Mouse (Mus musculus): ENCODE measurements around the gene Hoxb9. TPM values are rescaled to one million over a fixed set of nuclear protein-coding genes. Genes with fewer than 3 reads are reported as not detected.

The Hoxb9 gene
- total and polyA plus RNA-seq, 3 experiments = not detected

GRCm38 (mm10) chr11:96289293-96289692 lies 18.0 kb downstream of the Hoxb9 start:
- dilution Hi-C loops (cut with MboI; ENCODE audit: extremely low pct_ligation_motif_present, extremely low pct_unique_long_range_greater_than_20kb, low sequenced_read_pairs) = no loop called here
- Histone ChIP-seq H3K9me3 (replicated peaks; ENCODE audit: low read length) (peaks cover 15% of the 10 kb centered on the region), H3K27me3 (replicated peaks) (peaks cover 96% of the 10 kb centered on the region), H3K36me3 (replicated peaks in 1 of 2; ENCODE audit: control insufficient read depth in 1 of 2, insufficient read depth in 1 of 2, low read length in 1 of 2) (no peaks in the 10 kb centered on the region), H3K27ac (ENCODE audit: insufficient read depth, low read depth) (no peak overlapping the region), H3K4me2 (ENCODE audit: insufficient read depth, low read depth, poor library complexity, severe bottlenecking) (peak overlapping the region; percentile 53; the same call in 1 of the 2 replicates), H3K4me3 (replicated peaks in 1 of 3; ENCODE audit: low read depth in 2 of 3, low read length in 2 of 3, poor library complexity in 1 of 3) (no peak overlapping the region), H3K79me2 (replicated peaks; ENCODE audit: control insufficient read depth, extremely low read depth, insufficient read depth, poor library complexity, severe bottlenecking) (no peaks in the 10 kb centered on the region), H3K4me1 (ENCODE audit: control insufficient read depth in 1 of 2, insufficient read depth in 2 of 2) (peaks cover 2 to 22% of the 10 kb centered on the region in 2 experiments; a peak in 2 of 4 replicates), H3K9ac (ENCODE audit: insufficient read depth, low read depth) (no peak overlapping the region)
- no peak for DNase-seq (ENCODE audit: extremely low read depth)
- TF ChIP-seq POLR2AphosphoS2 (IDR thresholded peaks at IDR 0.05; ENCODE audit: low read depth, low read length) = no peak
- no peak for TF ChIP-seq CTCF (conservative IDR thresholded peaks at IDR 0.05 in 1 of 2, IDR thresholded peaks at IDR 0.05 in 1 of 2; ENCODE audit: low read depth in 2 of 2, low read length in 2 of 2)
- TF ChIP-seq CHD2 (IDR thresholded peaks at IDR 0.05; ENCODE audit: low read length) = no peak
- TF ChIP-seq RAD21 (IDR thresholded peaks at IDR 0.05; ENCODE audit: low read depth, low read length) = no peak
- no peak for TF ChIP-seq TCF12 (IDR thresholded peaks at IDR 0.05; ENCODE audit: low read depth, low read length)
- TF ChIP-seq TBP (conservative IDR thresholded peaks at IDR 0.05; ENCODE audit: low read depth, low read length) = no peak
- TF ChIP-seq MYC (IDR thresholded peaks at IDR 0.05; ENCODE audit: low read depth, low read length) = no peak
- TF ChIP-seq RCOR1 (conservative IDR thresholded peaks at IDR 0.05; ENCODE audit: low read depth, low read length) = no peak
- TF ChIP-seq ZMIZ1 (IDR thresholded peaks at IDR 0.05; ENCODE audit: low read depth, low read length) = no peak
- no peak for TF ChIP-seq MAX (IDR thresholded peaks at IDR 0.05; ENCODE audit: low read length)
- TF ChIP-seq KAT2A (IDR thresholded peaks at IDR 0.05; ENCODE audit: insufficient replicate concordance, low read length) = no peak
- no peak for TF ChIP-seq ZNF384 (IDR thresholded peaks at IDR 0.05; ENCODE audit: low read depth, low read length)
- TF ChIP-seq NRF1 (IDR thresholded peaks at IDR 0.05; ENCODE audit: low read depth, low read length) = no peak
- no peak for TF ChIP-seq SIN3A (IDR thresholded peaks at IDR 0.05; ENCODE audit: low read length)
- no peak for TF ChIP-seq SMC3 (IDR thresholded peaks at IDR 0.05; ENCODE audit: low read depth, low read length)
- in situ Hi-C loops (cut with MboI; ENCODE audit: low pct_ligation_motif_present, low pct_unique_long_range_greater_than_20kb, low sequenced_read_pairs) = no loop called here

- Histone ChIP-seq H3K36me3 (replicated peaks in 1 of 2; ENCODE audit: control insufficient read depth in 1 of 2, insufficient read depth in 1 of 2, low read length in 1 of 2) (no peaks in the 10 kb centered on the region), H3K9ac (ENCODE audit: insufficient read depth, low read depth) (no peak overlapping the region), H3K4me1 (ENCODE audit: control insufficient read depth in 1 of 2, insufficient read depth in 2 of 2) (peaks cover 2 to 24% of the 10 kb centered on the region in 2 experiments; a peak in 2 of 4 replicates), H3K27me3 (replicated peaks) (peaks cover 93% of the 10 kb centered on the region), H3K79me2 (replicated peaks; ENCODE audit: control insufficient read depth, extremely low read depth, insufficient read depth, poor library complexity, severe bottlenecking) (no peaks in the 10 kb centered on the region), H3K4me3 (replicated peaks in 1 of 3; ENCODE audit: low read depth in 2 of 3, low read length in 2 of 3, poor library complexity in 1 of 3) (no peak overlapping the region), H3K9me3 (replicated peaks; ENCODE audit: low read length) (peaks cover 15% of the 10 kb centered on the region), H3K27ac (ENCODE audit: insufficient read depth, low read depth) (no peak overlapping the region), H3K4me2 (ENCODE audit: insufficient read depth, low read depth, poor library complexity, severe bottlenecking) (no peak overlapping the region)
- TF ChIP-seq MXI1 (IDR thresholded peaks at IDR 0.05; ENCODE audit: low read depth, low read length) = no peak
- no peak for TF ChIP-seq E2F4 (IDR thresholded peaks at IDR 0.05; ENCODE audit: insufficient replicate concordance, low read depth, low read length)
- TF ChIP-seq HCFC1 (IDR thresholded peaks at IDR 0.05; ENCODE audit: low read depth, low read length) = no peak
- TF ChIP-seq CHD1 (IDR thresholded peaks at IDR 0.05; ENCODE audit: low read depth, low read length) = no peak
- no peak for TF ChIP-seq CTCF (conservative IDR thresholded peaks at IDR 0.05 in 1 of 2, IDR thresholded peaks at IDR 0.05 in 1 of 2; ENCODE audit: low read depth in 2 of 2, low read length in 2 of 2)
- TF ChIP-seq ELF1 (IDR thresholded peaks at IDR 0.05; ENCODE audit: low read depth, low read length) = no peak
- TF ChIP-seq USF1 (IDR thresholded peaks at IDR 0.05; ENCODE audit: low read depth, low read length) = no peak
- no peak for TF ChIP-seq ZKSCAN1 (IDR thresholded peaks at IDR 0.05; ENCODE audit: borderline replicate concordance, low read depth, low read length)
- TF ChIP-seq ETS1 (conservative IDR thresholded peaks at IDR 0.05; ENCODE audit: low read depth, low read length) = no peak
- TF ChIP-seq USF2 (conservative IDR thresholded peaks at IDR 0.05; ENCODE audit: low read depth, low read length) = no peak
- TF ChIP-seq SIN3A (IDR thresholded peaks at IDR 0.05; ENCODE audit: low read length) = no peak
- TF ChIP-seq ZMIZ1 (IDR thresholded peaks at IDR 0.05; ENCODE audit: low read depth, low read length) = no peak
- in situ Hi-C loops (cut with MboI; ENCODE audit: low pct_ligation_motif_present, low pct_unique_long_range_greater_than_20kb, low sequenced_read_pairs) (loop anchor here (10.0 kb wide), 1 partner anchor 575 kb away; no protein-coding TSS in a partner anchor), dilution Hi-C loops (cut with MboI; ENCODE audit: extremely low pct_ligation_motif_present, extremely low pct_unique_long_range_greater_than_20kb, low sequenced_read_pairs) (no loop called here)
- no peak for DNase-seq (ENCODE audit: extremely low read depth)
Measured at GRCm38 (mm10) chr11:96289837-96290236, 18.6 kb downstream of the Hoxb9 start.
